7 mouse cellular contexts compared by ENCODE assay signal in the genomic region with DNA sequence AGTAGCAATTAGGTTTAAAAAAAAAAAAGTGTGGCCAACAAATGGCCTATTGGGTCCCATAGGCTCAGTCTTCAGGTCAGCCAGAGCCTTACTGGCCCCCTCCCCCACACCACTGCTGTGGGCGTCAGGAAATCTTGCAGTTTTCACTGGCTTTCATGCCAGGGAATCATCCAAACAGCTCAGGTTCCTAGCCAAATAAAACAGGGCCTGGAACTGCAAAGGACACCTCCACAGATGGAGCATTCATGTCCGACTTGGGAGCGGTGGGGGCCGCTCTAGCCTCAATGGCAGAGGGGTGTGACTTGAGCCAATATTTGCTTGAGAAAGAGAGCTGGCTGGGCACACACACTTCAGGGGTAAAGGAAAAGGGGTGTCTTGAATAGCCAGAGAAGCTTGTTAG. TPM values are rescaled to one million over a fixed set of nuclear protein-coding genes. Genes with fewer than 3 reads are reported as not detected.
DNase-seq lines count a peak whose midpoint lies in the region; ATAC-seq and TF ChIP-seq lines count a peak whose summit lies in the region.

No protein-coding gene starts in this region.

- H3K27ac ChIP-seq in kidney, postnatal 0 days, result 0 out of 2 replicates have a peak overlapping the region, but pooled peaks have one; percentile 5
- no peak overlapping the region for H3K27ac ChIP-seq in forebrain, embryonic 14.5 days (ENCODE audit: low read depth, low read length)
- peak overlapping the region; percentile 84 for H3K27ac ChIP-seq in limb, embryonic 15.5 days
- peak overlapping the region; percentile 39; the same call in 1 of the 2 replicates for H3K27ac ChIP-seq in midbrain, postnatal 0 days (ENCODE audit: low read depth, low read length)

- no peak overlapping the region for H3K4me2 ChIP-seq in kidney, postnatal 0 days (ENCODE audit: low read length)
- no peak overlapping the region for H3K4me2 ChIP-seq in forebrain, embryonic 14.5 days (ENCODE audit: low read length)
- no peak overlapping the region for H3K4me2 ChIP-seq in limb, embryonic 15.5 days
- H3K4me2 ChIP-seq in midbrain, postnatal 0 days (ENCODE audit: low read depth, low read length, poor library complexity, severe bottlenecking), result no peak overlapping the region

- H3K4me3 ChIP-seq in kidney, postnatal 0 days (replicated peaks; ENCODE audit: low read depth, low read length), result no peak overlapping the region
- H3K4me3 ChIP-seq in forebrain, embryonic 14.5 days (ENCODE audit: low read depth, low read length), result no peak overlapping the region
- no peak overlapping the region for H3K4me3 ChIP-seq in limb, embryonic 15.5 days
- H3K4me3 ChIP-seq in midbrain, postnatal 0 days (ENCODE audit: low read depth, low read length), result no peak overlapping the region

- no peaks in the 10 kb centered on the region for H3K9me3 ChIP-seq in kidney, postnatal 0 days (replicated peaks; ENCODE audit: low read length)
- no peaks in the 10 kb centered on the region for H3K9me3 ChIP-seq in forebrain, embryonic 14.5 days (replicated peaks; ENCODE audit: control insufficient read depth, low read length)
- H3K9me3 ChIP-seq in limb, embryonic 15.5 days, result no peaks in the 10 kb centered on the region
- H3K9me3 ChIP-seq in midbrain, postnatal 0 days (ENCODE audit: low read length), result no peaks in the 10 kb centered on the region

- 0 out of 2 replicates have a peak, but pooled peaks have one; percentile 57 for ATAC-seq in kidney, postnatal 0 days (replicated peaks; ENCODE audit: low FRiP score, low read depth)
- ATAC-seq in forebrain, embryonic 14.5 days, result peak; percentile 79
- ATAC-seq in limb, embryonic 15.5 days (ENCODE audit: insufficient number of reproducible peaks, low FRiP score, low TSS enrichment, low read depth), result peak; percentile 82
- peak; percentile 77 for ATAC-seq in midbrain, postnatal 0 days (ENCODE audit: low FRiP score)

- peak; percentile 52 for DNase-seq in kidney, postnatal 0 days (ENCODE audit: low spot score)
- DNase-seq in kidney, adult 9 months, result no peak
- DNase-seq in forebrain, embryonic 14.5 days (ENCODE audit: low spot score), result peak; percentile 39
- peak; percentile 73 for DNase-seq in midbrain, postnatal 0 days (ENCODE audit: low spot score)
- DNase-seq in yolk sac, embryonic 10.5 days (ENCODE audit: low spot score), result no peak
- DNase-seq in ovary, postnatal 10 days (ENCODE audit: low spot score), result no peak

- peaks cover 4% of the 10 kb centered on the region; the same call in 1 of the 2 replicates for H3K4me1 ChIP-seq in kidney, postnatal 0 days (replicated peaks; ENCODE audit: insufficient read depth, low read length)
- H3K4me1 ChIP-seq in forebrain, embryonic 14.5 days (ENCODE audit: control insufficient read depth, insufficient read depth, low read length), result no peaks in the 10 kb centered on the region
- H3K4me1 ChIP-seq in limb, embryonic 15.5 days, result peaks cover 16% of the 10 kb centered on the region
- H3K4me1 ChIP-seq in midbrain, postnatal 0 days (ENCODE audit: insufficient read depth, low read length), result no peaks in the 10 kb centered on the region

- WGBS in kidney, postnatal 0 days, result 25% methylated on average over 4 of the region's 4 CpGs
- 60% methylated on average over 4 of the region's 4 CpGs for WGBS in forebrain, embryonic 14.5 days
- 51% methylated on average over 4 of the region's 4 CpGs for WGBS in limb, embryonic 15.5 days
- WGBS in midbrain, postnatal 0 days, result 66% methylated on average over 4 of the region's 4 CpGs

- H3K9ac ChIP-seq in kidney, postnatal 0 days (ENCODE audit: low read depth, low read length), result no peak overlapping the region
- no peak overlapping the region for H3K9ac ChIP-seq in forebrain, embryonic 14.5 days (ENCODE audit: low read length)
- H3K9ac ChIP-seq in limb, embryonic 15.5 days, result no peak overlapping the region
- H3K9ac ChIP-seq in midbrain, postnatal 0 days (replicated peaks; ENCODE audit: low read length, poor library complexity, severe bottlenecking), result no peak overlapping the region

- TF ChIP-seq CTCF in kidney, postnatal 0 days (IDR thresholded peaks at IDR 0.05; ENCODE audit: low read depth), result no peak
- no peak for TF ChIP-seq CTCF in midbrain, postnatal 0 days (IDR thresholded peaks at IDR 0.05)

- no peaks in the 10 kb centered on the region for H3K36me3 ChIP-seq in kidney, postnatal 0 days (ENCODE audit: insufficient read depth, low read length)
- no peaks in the 10 kb centered on the region for H3K36me3 ChIP-seq in forebrain, embryonic 14.5 days (ENCODE audit: control insufficient read depth, insufficient read depth, low read length)
- no peaks in the 10 kb centered on the region for H3K36me3 ChIP-seq in limb, embryonic 15.5 days
- no peaks in the 10 kb centered on the region for H3K36me3 ChIP-seq in midbrain, postnatal 0 days (ENCODE audit: insufficient read depth, low read length)

- no peaks in the 10 kb centered on the region for H3K27me3 ChIP-seq in kidney, postnatal 0 days (ENCODE audit: insufficient read depth, low read length)
- H3K27me3 ChIP-seq in forebrain, embryonic 14.5 days (replicated peaks; ENCODE audit: control insufficient read depth, insufficient read depth, low read length), result no peaks in the 10 kb centered on the region
- no peaks in the 10 kb centered on the region for H3K27me3 ChIP-seq in limb, embryonic 15.5 days
- no peaks in the 10 kb centered on the region for H3K27me3 ChIP-seq in midbrain, postnatal 0 days (ENCODE audit: insufficient read depth, low read length)

RNA-seq across cellular contexts. Expression of gene Lpcat1, which starts 20.5 kb away (rescaled TPM):
- polyA plus RNA-seq in kidney, postnatal 0 days (2015; fragmentation: Nextera tagmentation; extraction: Ambion mirVana), result 21.8 and 23.6 TPM in 2 replicates
- 54.7 TPM in 2 replicates for polyA plus RNA-seq in forebrain, embryonic 14.5 days (2014; fragmentation: Nextera tagmentation; extraction: Ambion mirVana)
- 29.2 and 33.2 TPM in 2 replicates for polyA plus RNA-seq in limb, embryonic 15.5 days (2015; fragmentation: Nextera tagmentation; extraction: Ambion mirVana)
- 168 and 225 TPM in 2 replicates for total RNA-seq in midbrain, postnatal 0 days (2014; rRNA removed)
- polyA plus RNA-seq in midbrain, postnatal 0 days (2015; fragmentation: Nextera tagmentation; extraction: Ambion mirVana), result 83.4 and 86.2 TPM in 2 replicates

Comparison
In these comparisons a context has a peak if more than half of its experiments do, and no peak if none do; other contexts are left out.
1. DNase-seq: peak in kidney, postnatal 0 days (single experiment), forebrain, embryonic 14.5 days (single experiment) and midbrain, postnatal 0 days (single experiment); none in kidney, adult 9 months (single experiment), yolk sac, embryonic 10.5 days (single experiment) and ovary, postnatal 10 days (single experiment).
2. Peak in every context shown above with its lines, with median percentiles within 50 percentile points of each other: ATAC-seq.